Mouse (Mus musculus): ENCODE measurements around the gene Apol7e.

- no peak for TF ChIP-seq CTCF (IDR thresholded peaks at IDR 0.05; ENCODE audit: borderline replicate concordance, insufficient read depth, low read length)
- TF ChIP-seq POLR2A (IDR thresholded peaks at IDR 0.05; ENCODE audit: low read depth, low read length) = no peak
Measured at GRCm38 (mm10) chr15:77755132-77755531, 56.5 kb downstream of the Apol7e start.
